Mouse (Mus musculus) neutrophil, adult 5-6 weeks (primary cell): ENCODE measurements at regions not wholly inside any gene's neighbourhood (a gene's known extent, or its start where the extent isn't known, plus 50 kb on each side); places are given as distances from the start of the nearest gene placed in this dataset.

ENCODE experiments used
- ATAC-seq: fragments of 151-379, 151-347 bp; 2 replicates; pipeline ENCODE4 v1.8.0; 2017; ENCODE audit warnings: mild to moderate bottlenecking, moderate TSS enrichment; ENCODE audit not compliant: insufficient number of reproducible peaks, poor library complexity, low FRiP score, severe bottlenecking; ENCODE audit errors: extremely low read depth

DNA sequence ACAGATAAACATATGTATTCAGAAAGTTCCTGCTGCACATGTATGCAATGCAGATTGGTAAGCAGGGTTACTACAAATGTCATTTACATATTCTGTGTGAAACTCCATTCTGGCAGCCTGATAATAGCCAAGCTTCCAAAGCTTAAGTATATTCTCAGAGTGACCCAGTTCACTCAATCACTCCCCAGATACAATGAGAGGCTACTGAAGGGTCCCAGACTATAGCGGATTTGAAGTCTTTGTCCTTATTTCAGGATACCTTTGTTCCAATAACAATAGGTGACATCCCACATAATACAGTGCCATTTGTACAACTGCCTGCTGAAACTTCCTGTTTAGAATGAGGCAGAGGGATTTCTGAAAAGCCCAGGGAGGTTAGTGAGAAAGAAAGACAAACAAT, 132.5 kb upstream of the Klf6 start:
- ATAC-seq = no peak

DNA sequence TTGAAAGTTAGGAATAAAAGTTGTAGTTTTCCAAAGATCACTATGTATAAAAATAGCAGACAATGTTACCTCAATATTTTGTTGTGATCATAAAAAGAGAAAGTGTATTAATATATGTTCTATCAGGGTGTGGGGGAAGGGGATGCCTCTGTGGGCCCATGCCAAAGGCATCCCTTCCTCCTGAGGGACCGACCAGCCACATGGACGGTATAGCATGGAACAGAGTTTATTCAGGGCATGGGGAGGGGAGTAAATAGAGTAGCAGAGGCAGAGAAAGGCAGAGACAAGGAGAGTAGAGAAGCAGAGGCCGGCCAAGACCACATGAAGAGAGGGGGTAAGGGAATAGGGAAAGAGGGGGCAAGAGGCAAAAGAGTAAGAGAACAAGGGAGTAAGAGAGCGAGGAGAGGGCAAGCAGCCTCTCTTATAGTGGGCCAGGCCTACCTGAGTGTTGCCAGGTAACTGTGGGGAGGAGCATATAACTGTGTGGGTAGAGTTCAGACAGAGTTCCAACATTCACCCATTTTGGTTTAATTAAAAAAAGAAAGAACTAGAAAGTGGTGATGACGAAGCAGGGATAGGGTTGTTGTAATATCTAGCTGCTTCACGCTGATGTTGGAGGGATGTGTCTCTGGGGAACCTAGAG, 131.7 kb upstream of the Klf6 start:
- no peak for ATAC-seq

DNA sequence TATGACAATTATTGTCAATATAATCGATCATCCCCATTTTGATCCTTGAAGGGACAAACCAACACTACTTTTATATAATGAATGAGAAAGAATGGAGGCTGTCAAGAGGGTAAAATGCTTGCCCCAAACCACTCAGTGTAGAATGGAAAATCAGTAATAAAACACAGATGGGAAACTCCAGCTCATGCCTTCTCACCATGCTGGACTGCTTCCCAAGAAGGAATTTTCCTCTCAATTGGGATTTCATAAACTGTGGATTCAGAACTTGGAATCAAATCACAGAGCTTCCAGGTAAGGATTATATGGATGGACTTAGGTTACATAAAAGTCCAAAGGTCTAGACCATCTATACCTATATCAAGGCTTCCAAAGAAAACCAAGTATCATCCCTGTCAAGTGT, 129.1 kb upstream of the Klf6 start:
- ATAC-seq = no peak

DNA sequence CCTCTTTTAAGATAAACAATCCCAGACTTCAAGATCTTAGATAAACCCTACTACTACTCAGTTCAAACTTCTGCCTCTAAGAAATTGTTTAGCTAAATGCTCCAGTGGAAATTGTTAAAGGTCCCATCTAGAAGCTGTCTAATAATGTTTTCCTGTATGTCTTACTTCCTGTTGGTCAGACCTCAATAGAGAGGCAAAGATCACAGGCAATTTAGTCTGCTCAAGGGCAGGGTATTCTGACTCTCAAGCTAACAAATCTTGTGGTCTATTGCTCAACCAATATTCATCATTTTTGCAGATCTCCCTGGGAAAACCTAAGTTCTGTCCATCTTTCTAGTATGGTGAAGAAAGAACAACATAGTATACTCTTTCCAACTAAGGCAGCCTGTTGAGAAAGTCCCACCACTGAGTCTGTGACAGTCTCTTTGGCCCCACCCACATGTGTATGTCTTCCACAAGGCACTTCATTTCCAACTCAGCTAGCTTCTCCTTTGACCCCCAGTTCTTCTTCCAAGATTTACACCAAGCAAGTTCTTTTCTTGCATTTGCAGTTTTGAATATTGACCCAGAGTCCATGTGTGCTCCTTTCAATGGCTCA, 126.2 kb upstream of the Klf6 start:
- no peak for ATAC-seq

DNA sequence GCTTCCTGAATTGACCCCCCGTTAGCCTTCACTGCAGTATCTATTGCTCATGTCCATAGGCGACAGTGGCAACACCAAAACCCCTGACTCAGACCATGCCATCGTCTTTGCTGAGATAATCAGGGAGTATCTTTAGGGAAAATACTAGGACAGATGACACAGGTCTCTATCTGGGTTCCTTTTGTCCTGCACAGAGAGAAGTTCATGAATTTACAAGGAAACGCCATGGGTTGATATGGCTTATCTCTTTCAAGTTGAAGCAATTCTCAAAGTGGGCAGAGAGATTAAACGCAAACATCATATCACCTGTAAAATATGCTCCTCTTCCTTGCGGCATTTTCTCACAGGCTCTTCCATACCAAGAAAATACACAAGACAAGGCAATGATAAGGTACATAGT, 124.8 kb upstream of the Klf6 start:
- ATAC-seq = no peak

DNA sequence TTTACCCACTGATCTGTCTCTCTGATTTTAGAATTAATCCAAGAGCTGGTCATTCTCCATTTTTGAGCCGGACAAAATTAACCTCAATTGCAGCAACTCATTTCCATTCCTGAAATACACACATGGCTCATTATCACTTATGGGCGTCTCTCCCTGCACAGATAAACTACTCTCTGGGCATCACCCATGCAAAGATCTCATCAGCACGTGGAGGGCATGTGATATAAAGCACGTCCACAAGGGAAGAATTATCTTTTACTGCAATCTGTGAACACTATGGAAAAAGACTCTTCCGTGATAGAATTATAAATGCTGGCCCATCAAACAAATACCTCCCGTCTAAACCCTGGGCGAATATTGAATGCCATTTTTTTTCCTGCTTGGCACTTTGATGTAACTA, 124.1 kb upstream of the Klf6 start:
- no peak for ATAC-seq

DNA sequence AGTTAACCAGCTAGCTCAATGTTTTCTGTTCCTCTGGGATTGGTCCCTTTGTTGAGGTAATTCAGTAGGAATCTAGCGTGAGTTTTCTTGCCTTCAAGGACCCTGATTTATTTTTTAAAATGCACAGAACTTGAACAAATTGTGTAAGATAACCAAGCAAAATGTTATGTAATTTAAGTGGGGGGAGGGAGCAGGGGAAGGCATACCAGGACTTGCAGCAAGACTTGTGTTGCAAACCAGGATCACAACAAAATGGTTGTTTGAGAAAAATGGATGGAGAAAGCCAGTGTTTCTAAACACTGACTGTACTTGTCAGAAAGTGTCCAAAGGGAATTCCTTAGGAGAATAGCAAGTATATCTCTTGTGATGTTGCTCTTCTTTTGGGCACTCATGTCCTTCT, 120.5 kb upstream of the Klf6 start:
- no peak for ATAC-seq

DNA sequence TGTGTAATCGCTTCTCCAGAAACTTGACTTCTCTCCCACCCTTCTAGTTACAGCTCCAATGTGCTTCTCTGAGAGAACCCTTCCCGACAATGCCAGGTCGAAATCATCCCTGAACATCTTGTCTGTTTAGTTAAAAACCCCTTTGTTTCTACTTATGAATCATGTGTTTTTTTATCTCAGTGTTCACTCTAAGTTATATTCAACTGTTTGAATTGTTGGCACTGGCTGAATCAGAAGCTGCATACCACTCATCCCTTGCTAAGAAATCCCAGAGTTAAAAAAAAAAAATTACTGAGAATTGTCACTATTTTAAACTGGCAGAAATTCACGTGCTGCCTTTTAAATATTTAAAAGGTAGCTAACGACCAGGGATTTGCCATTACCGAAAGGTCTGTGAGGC, 116.3 kb upstream of the Klf6 start:
- ATAC-seq = no peak

DNA sequence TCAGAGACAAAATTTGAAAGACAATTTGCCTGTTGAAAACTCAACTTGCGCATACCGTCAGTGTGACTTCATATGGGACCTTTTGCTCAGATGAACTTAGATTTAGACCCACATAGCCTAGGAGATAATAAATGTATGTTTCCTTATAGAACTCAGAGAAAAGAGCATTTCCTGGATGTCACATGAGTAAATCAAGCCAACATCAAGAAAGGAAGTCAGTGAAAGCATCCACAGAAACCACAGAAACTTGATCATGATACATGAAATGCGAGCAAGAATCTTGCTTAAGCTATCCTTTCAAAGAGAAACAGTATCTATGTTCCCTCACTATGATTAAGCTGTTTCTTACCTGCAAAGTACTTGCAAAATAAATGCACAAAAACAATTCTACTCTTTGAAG, 104.1 kb upstream of the Klf6 start:
- ATAC-seq = peak; percentile 13; the same call in 1 of the 2 replicates

DNA sequence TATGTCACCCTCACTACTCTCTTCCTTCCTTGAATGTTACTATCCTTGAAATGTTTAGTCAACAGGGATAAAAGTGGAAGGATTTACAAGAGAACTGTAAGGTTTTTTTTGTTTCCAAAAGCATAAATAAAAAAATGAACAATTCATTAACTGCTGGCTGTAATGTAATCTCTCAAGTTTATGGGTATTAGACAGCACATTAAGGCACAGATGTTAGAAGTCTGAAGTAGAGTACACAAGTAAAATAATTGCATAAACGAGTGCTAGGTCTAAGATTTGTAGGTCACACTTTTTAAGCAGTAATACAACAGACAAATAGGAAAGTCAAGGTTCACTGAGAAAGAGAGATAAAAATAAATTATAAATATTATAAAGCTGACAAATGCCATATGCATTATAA, 103.3 kb upstream of the Klf6 start:
- no peak for ATAC-seq

DNA sequence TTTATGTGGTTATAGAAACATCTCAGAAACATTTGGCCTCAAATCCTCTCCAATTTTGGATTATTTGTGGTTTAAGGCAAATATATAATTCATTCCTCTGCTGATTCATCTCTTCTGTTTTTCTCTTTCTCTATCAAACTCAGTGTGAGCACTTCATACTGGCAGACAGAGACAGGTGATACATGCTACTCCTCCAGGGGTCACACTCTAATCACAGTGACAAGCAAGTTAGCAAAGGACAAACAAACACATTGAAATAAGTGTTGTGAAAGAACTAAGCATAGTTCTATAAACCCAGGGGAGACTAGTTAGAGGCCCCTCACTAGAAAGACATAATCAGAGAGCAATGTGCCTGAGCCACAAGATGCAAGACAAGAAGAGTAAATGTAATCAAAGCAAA, 101.3 kb upstream of the Klf6 start:
- no peak for ATAC-seq

DNA sequence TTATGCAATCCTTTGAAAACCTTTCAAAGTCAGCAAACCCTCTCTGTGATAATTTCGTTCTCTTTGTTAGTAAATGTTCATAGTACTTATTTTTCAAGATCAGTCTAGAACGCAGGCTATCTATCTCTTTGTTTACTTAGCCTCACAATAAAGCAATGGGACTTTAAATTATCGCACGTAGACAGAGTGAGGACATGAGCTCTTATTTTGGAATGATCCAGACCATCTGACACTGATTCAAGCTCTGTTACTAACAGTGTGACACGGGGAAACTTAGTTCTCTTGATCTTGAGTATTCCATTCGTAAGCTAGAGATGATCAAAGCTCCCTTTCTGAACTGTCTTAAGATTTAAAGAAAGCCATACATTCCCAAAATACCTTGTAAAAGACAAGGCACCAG, 94.9 kb upstream of the Klf6 start:
- ATAC-seq = no peak

DNA sequence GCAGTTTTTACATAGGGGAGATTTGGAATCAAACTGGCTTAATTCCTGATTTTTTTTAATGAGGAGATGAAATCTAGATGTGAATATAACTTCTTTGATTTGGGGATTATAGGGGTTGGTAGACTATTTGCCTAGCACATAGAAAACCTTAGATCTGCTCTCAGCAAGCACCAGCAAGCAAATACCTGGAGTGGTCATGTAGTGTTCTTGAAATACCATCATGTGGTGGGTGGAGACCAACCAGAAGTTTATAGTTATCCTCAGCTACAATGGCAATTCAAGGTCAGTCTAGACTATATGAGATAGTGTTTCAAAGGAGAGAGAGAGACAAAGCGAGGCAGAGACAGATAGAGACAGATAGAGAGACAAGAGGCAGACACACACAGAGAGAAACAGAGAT, 94.1 kb upstream of the Klf6 start:
- no peak for ATAC-seq

DNA sequence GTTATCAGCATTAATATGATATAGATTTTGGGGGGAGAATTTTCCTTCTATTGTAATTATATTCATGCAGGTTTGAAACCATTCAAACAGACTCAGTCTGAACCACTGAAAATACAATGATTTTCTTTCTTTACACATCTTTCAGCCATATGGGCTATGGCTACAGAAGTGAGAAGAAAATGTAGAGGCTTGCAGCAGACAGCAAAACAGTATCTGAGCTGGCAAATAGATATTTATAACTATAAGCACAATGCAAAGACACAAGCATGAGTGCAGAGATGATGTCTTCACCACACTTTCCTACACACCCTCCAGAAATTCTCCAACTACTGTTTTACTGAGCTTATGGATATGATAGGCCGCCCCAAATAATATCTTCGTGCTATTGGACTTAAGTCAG, 92.6 kb upstream of the Klf6 start:
- ATAC-seq = no peak

DNA sequence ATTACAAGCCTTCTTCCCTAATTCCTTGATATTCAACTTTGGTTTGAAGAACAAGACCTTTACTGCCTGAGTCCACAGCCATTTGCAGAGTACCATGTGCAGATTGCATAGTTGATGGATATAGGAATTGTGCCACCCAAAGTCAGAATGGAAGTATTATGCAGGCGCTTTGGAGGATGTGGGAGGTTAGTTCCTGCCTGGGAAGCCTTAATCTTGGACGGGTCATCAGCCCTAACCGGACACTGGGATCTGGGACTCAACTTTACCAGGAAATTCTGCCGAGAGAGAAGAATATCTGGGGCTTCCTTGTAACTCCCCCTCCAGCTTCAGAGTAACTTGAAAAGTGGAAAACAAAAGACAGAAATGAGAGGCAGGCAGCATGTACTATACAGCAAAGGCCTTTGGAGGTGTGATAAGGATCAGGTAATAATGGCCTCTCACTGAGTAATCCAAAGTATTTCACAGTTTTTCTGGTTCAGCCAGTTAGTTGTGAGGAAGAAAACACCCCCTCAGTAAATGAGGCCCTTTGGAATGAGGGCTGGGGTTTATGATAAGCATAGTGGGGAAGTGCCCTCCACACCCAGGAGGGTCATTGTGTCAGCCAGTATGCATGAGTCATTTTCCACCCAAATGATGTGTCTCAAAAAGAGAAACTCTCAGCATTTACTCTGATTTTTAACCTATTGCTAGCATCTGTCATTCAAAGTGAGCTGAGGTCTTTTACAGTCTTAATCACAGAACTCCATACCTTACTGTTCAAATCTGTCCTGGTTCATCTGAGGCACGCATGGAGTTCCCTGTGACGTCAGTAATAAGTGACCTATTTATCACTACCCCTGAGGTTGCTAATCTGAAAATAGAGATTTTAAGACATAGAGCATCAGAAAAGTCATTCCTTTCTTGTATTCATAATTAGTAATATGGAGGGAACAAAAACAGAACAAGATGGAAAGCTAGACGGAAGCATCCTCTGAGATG, 91.7 kb upstream of the Klf6 start:
- ATAC-seq = peak; percentile 36; the same call in 1 of the 2 replicates

DNA sequence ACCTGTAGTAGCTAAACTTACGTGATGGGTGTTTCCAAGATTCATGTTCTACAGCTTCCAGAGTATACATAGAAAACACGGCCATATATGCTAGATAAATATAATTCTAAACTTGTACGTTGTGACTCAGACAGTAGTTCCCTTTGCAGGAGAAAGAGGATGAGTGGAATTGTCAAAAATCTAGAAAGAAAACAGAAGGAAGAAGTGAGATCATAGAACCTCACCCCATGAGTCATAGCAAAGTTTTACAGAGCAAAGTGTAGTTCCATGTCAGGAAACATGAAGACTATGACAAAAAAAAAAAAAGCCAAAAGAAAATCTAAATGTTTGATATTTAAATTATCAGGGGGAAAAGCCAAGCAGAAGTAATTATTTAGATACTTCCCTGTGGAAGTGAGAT, 87.5 kb upstream of the Klf6 start:
- ATAC-seq = no peak

DNA sequence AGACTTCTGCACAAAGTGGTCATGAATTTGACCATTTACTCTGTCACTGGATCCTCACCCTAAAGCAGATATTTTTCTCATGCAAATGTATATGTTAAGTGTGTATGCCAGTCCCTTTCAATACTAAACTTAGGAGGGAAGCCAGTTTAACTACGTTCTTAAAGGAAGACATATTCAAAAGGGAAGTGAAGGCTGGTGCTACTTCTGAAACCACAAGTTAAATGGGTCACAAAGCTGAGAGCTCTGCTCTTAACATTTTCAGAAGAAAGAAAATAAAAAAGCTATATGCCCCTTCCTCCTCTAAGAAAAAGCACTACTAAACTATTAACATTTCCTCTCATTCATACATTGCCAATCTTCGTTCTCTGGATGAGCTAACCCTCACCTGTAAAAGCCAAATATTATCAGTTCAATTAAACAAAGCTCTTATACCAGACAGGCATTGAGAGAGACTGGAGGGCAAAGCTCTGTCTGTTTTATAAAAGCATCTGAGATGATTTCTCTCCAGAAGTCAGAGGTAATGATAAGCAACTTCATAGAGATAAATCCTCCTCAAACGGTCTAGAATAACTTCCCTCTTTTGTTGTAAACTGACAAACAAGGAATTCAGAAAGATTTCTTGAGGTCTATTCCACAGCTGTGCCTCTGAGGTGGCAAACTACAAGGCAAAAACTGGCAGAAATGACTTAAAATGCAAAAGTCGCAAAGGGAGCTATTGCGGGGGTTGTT, 82.7 kb upstream of the Klf6 start:
- ATAC-seq = peak; percentile 39; the same call in 1 of the 2 replicates

DNA sequence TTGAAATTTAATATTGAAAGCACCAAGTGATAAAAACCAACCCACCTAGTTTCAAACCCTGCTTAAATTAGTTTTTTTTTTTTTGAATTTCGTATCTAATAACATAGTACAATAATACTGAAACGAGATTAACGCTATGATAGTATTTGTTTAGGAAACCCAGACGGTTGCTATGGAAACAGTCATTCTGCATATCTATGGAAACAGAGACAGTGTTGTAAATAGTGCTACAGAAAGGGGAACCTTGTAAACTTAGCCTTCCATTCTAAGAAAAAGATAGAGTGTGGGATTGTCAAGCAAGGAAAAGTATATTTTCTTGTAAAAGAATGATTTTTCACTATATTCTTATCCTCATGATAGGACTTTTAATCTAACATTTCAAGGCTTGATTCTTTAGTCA, 81.9 kb upstream of the Klf6 start:
- ATAC-seq = peak; percentile 94

DNA sequence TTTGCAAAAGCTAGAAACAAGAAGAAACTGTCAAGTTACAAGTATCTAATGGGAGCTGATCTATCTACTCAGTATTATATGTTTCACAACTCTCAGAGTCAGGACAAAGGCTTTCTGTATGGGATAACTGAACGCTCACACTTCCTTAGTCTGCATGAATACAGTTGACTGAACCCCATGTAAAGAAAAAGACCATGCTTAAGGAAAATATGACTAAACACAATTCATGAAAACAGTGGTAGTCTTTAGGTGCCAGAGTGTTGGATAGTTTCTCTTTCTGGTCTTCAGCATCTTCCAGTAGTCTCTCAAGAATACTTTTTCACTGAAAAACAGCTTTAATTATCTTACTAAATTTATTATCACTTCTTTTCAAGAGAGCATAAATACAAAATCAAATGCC, 78.7 kb upstream of the Klf6 start:
- no peak for ATAC-seq
